Mouse (Mus musculus) hematopoietic stem cell, adult 5-6 weeks (primary cell): Measurements from ENCODE around the gene Olfr961. TPM values are rescaled to one million over a fixed set of nuclear protein-coding genes. Genes with fewer than 3 reads are reported as not detected.
A peak's percentile ranks its signal among the peaks of the same experiment; 100 is the strongest.

ENCODE experiments used
- ATAC-seq, 2 experiments: fragments of 125-278 bp in 1 of 2; replicated peaks in 1 of 2; 2 replicates each; pipeline ENCODE4 v1.8.0; 2016 to 2017; ENCODE audit warnings: inconsistent platforms in 2 of 2, mild to moderate bottlenecking in 2 of 2, moderate number of reproducible peaks in 2 of 2, low read depth in 1 of 2, moderate TSS enrichment in 1 of 2; ENCODE audit not compliant: low FRiP score in 2 of 2, poor library complexity in 2 of 2, severe bottlenecking in 2 of 2, insufficient read depth in 1 of 2, low TSS enrichment in 1 of 2
- total RNA-seq: library from RNA; stranded (forward); fragments of 172-1452, 232-1000 nt; gene quantifications from 2 replicates; pipeline ENCODE4 v1.2.3, GENCODE M21; 2017

Gene Olfr961
- total RNA-seq, 1 experiment from 2014 or later, result not detected

GRCm38 (mm10) chr9:39679280-39679679, 34.4 kb downstream of the Olfr961 start:
- ATAC-seq, result peak; percentile 91 to 92

Other genes starting within 250 kb of the Olfr961 start
- not detected in 2 replicates for gene Olfr952, start 217.9 kb upstream of the Olfr961 start, total RNA-seq
- gene Olfr954, start 188.4 kb upstream of the Olfr961 start, total RNA-seq, result not detected in 2 replicates
- gene Olfr955, start 173.1 kb upstream of the Olfr961 start, total RNA-seq, result not detected in 2 replicates
- not detected in 2 replicates for gene Olfr44, start 151.1 kb upstream of the Olfr961 start, total RNA-seq
- gene Olfr957, start 129.3 kb upstream of the Olfr961 start, total RNA-seq, result not detected in 2 replicates
- not detected in 2 replicates for gene Olfr958, start 91.0 kb upstream of the Olfr961 start, total RNA-seq
- gene Olfr959, start 69.5 kb upstream of the Olfr961 start, total RNA-seq, result not detected in 2 replicates
- gene AW551984, start 40.7 kb upstream of the Olfr961 start, total RNA-seq, result not detected in 2 replicates
- not detected in 2 replicates for gene Olfr148, start 34.4 kb upstream of the Olfr961 start, total RNA-seq
- gene Olfr960, start 23.7 kb upstream of the Olfr961 start, total RNA-seq, result not detected in 2 replicates
- not detected in 2 replicates for gene Olfr963, start 22.1 kb downstream of the Olfr961 start, total RNA-seq
- not detected in 2 replicates for gene Olfr149, start 62.0 kb downstream of the Olfr961 start, total RNA-seq
- gene Olfr965, start 66.3 kb downstream of the Olfr961 start, total RNA-seq, result not detected in 2 replicates
- not detected in 2 replicates for gene Olfr150, start 85.9 kb downstream of the Olfr961 start, total RNA-seq
- gene Olfr967, start 101.2 kb downstream of the Olfr961 start, total RNA-seq, result not detected in 2 replicates
- gene Olfr968, start 138.2 kb downstream of the Olfr961 start, total RNA-seq, result not detected in 2 replicates
- not detected in 2 replicates for gene Olfr969, start 145.9 kb downstream of the Olfr961 start, total RNA-seq
- not detected in 2 replicates for gene Olfr970, start 163.8 kb downstream of the Olfr961 start, total RNA-seq
- not detected in 2 replicates for gene Olfr971, start 191.8 kb downstream of the Olfr961 start, total RNA-seq
- not detected in 2 replicates for gene Olfr972, start 221.3 kb downstream of the Olfr961 start, total RNA-seq